Mouse (Mus musculus) testis, postnatal 14 days (tissue): Measurements from ENCODE around the gene Prkca.

Experiments
- DNase-seq: peaks from one replicate; pipeline ENCODE4 v3.0.0; 2021; ENCODE audit warnings: low spot score

The Prkca gene

DNA sequence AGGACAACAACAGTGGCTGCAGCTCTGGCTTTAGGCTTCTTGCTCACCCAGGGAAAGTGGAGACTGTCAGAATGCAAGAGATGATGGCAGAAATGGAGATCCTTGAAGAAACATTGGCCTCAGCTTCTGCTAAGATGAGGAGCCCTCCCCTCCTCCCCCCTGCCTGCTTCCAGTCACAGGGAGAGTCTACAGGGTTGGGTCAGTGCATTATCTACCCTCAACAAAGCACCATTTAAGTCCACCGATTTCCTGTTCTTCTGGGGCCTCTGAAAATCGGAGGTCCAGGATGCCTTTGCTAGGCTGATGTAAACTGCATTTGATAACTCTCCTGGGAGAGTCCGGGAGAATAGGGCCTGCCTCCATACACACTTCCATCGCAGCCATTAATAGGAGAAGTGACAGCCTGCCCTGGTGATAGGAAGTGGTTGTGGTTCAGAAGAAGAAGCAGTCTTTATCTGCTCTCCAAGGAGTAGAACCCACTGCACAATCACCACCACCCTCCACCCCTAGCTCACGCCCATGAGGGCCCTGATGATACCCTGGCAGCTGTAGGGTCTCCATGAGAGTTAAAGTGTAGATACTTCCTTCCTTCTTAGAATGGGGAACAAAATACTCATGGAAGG is 108.5 kb downstream of the Prkca start:
- no peak for DNase-seq

DNA sequence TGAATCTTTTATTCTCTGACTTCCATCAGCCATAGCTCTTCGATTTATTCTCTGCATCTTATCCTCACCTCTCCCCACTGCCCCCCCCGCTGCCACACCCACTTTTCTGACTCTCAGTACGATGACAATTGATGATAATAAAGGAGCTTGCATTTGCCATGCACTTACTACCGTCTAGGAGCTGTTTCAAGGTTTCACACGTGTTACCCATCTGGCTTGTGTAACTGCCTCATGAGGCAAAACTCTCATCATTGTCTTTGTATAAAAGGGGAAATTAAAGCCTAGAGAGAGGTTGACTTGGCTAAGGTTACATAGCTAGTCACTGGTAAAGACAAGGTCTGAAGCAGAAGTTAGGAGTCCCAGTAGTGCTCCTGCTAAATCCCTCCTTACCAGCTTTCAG is 110.7 kb downstream of the Prkca start:
- DNase-seq: no peak

GRCm38 (mm10) chr11:108230101-108230500 is 113.6 kb downstream of the Prkca start:
- DNase-seq: no peak

DNA sequence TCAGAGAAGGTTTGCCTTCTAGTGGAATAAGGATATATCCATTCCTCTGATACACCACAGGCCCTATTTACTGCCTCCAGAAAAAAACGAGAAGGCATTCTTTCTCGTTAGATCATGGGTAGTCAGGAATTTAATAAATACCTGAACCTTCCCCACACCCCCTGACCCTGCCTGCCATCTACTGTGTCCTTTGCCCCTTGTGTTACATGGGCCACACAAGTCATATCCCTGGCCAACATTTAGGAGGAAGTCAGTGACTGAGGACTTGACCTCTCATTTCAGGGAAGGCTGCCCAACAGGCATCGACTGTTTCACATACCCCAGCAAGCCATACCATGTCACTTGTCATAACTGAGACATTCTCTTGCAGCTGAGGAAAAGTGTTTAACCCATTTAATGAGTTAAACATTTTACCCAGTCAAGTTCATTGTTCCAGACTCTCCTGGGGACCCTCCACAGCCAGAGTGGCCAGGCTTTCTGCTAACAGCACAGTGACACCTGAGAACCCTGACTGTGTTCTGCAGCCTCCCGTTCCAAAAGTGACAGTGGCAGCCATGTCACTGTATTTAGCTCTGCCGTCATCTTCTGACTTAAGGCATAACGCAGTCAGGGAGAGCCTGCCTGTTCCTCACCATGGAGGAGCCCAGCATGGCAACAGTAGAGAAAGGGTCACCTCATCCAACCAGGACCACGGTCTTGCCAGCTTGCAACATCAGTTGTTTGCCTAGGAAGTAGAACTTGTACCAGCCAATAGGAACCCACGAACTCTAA is 114.4 kb downstream of the Prkca start:
- DNase-seq: no peak

GRCm38 (mm10) chr11:108228497-108228896 is 115.2 kb downstream of the Prkca start:
- no peak for DNase-seq

DNA sequence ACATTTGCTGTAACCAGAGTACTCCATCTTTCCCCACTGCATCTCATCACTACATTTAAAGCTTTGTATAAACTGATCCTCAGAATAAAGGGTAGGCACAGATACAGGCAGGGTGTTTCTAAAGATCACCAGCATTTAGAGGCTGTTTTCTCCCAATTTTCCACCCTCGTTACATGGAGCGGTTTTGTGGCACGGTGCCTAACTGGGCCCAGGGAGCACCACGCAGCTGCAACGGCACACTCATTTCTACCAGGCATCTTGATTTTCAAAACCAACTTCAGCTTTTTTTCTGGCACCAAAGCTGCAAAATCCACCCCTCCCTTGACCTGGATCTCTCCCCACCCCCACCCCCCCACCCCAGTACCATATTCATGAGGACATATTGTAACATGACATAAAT is 117.5 kb downstream of the Prkca start:
- DNase-seq: no peak

GRCm38 (mm10) chr11:108224233-108224973 is 119.3 kb downstream of the Prkca start:
- no peak for DNase-seq

- no peak for DNase-seq
These were observed 120.0 kb downstream of the Prkca start for GRCm38 (mm10) chr11:108223613-108224232.

- DNase-seq: no peak
These were observed 120.6 kb downstream of the Prkca start for GRCm38 (mm10) chr11:108223154-108223553.

GRCm38 (mm10) chr11:108222616-108223015 is 121.1 kb downstream of the Prkca start:
- no peak for DNase-seq

DNA sequence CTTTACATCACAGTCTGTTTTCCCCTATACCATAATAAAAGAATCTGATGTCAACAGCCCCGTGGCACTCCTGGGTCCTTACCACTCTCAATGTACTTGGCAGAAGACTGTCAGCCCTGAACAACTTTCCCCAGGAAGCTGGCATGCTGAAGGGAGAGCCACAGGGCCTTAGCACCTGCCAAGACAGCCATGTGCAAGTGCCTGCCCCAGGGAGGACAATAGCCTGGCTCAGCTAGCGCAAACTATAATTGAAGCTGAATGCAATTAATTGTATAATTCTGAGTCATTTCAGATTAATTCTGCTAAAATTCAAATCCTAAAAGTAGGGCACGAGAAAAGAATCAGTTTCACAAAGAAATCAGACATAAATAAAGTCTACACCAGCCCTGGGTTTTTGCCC is 121.7 kb downstream of the Prkca start:
- no peak for DNase-seq

DNA sequence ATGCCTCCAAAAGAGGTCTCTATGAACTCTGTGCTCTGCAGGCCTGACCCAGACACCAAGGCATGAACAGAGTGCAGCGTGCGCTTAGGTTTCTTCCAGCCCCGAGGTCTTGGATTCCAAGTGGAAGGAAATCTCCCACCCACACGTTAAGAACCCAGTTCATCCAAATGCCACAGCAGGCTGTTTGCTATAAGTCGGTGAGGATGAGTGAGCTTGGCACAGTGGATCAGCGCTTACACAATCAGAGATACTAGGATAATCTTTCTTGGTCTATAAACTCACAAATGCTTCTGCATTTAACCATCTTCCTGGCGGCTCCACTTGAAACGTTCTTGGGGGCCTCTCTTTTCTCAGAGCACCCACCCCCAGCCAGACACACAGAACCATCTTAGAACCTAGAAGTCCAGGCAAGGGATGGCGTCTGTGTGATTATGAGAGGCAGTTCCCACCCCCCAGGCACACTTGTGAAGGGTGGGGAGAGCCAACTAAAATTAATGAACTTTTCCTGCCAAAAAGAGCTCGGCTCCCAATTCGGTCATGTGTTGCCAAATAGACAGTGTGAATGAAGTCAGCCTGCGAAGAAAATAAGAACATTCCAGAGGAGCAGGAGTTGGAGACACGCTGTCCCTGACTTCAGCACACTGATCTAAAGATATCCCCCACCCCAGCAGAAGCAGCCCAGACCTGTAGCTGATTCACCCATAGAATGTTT is 122.4 kb downstream of the Prkca start:
- DNase-seq: peak; percentile 41

DNA sequence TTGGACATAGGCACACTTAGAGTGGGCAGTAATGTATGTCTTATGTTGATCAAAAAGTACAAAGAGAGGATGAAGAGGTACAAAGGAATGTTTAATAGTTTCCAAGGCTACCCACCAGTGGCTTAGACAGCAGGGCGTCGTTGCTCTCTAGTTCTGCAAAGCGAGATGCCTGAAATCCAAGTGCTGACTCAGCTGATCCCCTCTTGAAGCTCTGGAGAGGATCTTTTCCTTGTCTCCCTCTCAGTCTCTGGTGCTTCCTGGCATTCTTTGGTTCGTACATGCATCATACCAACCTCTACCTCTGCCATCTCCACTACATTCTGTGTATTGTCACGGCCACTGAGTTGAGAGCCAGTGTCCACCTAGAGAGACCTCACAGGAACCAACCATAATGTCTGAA is 123.1 kb downstream of the Prkca start:
- no peak for DNase-seq

- DNase-seq: no peak
These were observed 126.7 kb downstream of the Prkca start for GRCm38 (mm10) chr11:108217043-108217442.

GRCm38 (mm10) chr11:108216064-108216463 is 127.7 kb downstream of the Prkca start:
- DNase-seq: no peak

DNA sequence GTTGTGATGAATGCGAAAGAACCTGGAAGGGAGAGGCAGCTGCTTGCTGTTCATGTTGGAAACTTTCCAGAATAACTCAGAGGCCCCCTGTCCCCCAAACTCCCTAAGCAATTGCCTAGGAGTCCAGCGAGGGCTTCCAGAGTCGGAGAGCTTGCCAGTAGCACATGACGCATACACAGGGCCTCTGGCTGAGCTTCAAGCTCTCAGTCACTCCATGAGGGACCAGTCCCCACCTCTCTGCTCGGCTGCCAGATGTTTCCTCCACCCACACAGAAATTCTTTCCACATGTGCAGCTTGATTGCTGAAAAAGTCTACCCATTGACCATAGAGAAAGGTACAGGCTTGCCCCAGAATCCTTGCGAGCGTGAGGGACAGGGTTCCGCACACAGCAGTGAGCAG is 128.3 kb downstream of the Prkca start:
- no peak for DNase-seq

DNA sequence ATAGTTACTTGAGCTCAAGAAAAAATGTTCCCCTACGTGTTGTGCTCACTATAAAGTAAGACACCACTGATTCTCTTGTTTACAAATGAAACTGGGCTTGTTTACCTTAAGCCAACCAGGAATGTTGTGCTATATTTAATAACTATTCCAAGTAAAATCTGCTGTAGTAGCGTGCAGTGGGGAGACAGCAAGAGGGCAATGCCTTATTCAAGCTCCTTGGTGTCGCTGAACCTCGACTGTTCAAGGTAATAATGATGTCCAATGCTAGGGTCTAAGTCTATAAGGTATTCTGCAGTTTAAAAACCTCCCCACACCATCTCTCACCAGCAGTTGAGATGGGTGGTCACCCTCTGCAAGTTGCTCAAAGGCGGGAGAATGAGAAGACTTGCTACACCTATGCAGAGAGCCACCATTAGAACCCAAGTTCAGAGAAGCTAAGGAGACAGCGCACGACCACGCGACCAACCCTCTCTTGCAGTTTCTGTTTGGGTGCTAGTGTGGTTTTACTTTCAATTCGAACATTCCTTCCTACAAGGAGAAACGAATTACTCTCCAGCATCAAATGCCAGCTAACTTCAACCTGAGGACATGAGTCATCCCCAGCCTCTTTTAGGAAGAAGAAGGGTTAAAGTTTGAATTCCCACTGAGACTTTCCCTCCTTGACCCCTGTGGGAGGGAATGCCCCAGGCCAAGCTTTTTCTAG is 129.1 kb downstream of the Prkca start:
- no peak for DNase-seq

GRCm38 (mm10) chr11:108213783-108214182 is 129.9 kb downstream of the Prkca start:
- no peak for DNase-seq

GRCm38 (mm10) chr11:108212638-108213037 is 131.1 kb downstream of the Prkca start:
- DNase-seq: no peak

GRCm38 (mm10) chr11:108212030-108212429 is 131.7 kb downstream of the Prkca start:
- no peak for DNase-seq

DNA sequence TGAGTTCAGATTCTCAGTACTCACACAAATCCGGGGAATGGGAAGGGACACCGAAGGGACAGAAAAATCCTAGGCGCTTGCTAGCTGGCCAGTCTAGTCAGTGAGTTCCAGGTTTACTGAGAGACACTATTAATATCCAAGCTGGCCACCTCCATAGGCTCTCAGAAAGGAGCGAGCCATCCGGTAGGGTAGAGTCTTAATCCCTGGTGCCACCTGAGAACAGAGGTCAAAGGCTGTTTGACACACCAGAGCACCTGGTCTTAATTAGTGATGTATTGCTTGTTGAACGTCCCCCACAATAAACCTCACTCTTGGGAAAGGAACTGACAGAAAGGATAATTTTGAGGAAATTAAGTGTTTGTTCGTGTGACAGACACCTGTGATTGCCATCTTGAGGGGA is 133.0 kb downstream of the Prkca start:
- DNase-seq: no peak
